Mouse (Mus musculus) myocyte (in vitro differentiated cells): ENCODE measurements at regions not wholly inside any gene's neighbourhood (a gene's known extent, or its start where the extent isn't known, plus 50 kb on each side); places are given as distances from the start of the nearest gene placed in this dataset.

Experiments used
- H3K27me3 ChIP-seq: one replicate; pipeline ENCODE4 v1.6.1; 2011; ENCODE audit not compliant: control insufficient read depth, insufficient read depth, insufficient read length
- H3K36me3 ChIP-seq: one replicate; pipeline ENCODE4 v1.6.1; 2011; ENCODE audit not compliant: control insufficient read depth, insufficient read depth
- H3K4me2 ChIP-seq: one replicate; pipeline ENCODE4 v1.6.1; 2011; ENCODE audit warnings: low read depth, control low read depth
- H3K4me3 ChIP-seq: one replicate; pipeline ENCODE4 v1.5.1; 2011; ENCODE audit warnings: mild to moderate bottlenecking, control low read depth, moderate library complexity
- H3K79me2 ChIP-seq: one replicate; pipeline ENCODE4 v1.6.1; 2011; ENCODE audit not compliant: control insufficient read depth, insufficient read depth
- H3ac ChIP-seq: one replicate; pipeline ENCODE4 v1.6.1; 2011; ENCODE audit not compliant: control insufficient read depth, insufficient read length
- CEBPB ChIP-seq: IDR thresholded peaks from 2 replicates; pipeline ENCODE4 v1.6.1; 2011; ENCODE audit warnings: mild to moderate bottlenecking, moderate library complexity; ENCODE audit not compliant: poor library complexity, insufficient read depth, severe bottlenecking
- E2F4 ChIP-seq: IDR thresholded peaks from one replicate; pipeline ENCODE4 v1.6.1; 2011; ENCODE audit warnings: mild to moderate bottlenecking, control low read depth, moderate library complexity; ENCODE audit not compliant: insufficient read depth
- MAX ChIP-seq: IDR thresholded peaks from one replicate; pipeline ENCODE4 v1.6.1; 2011; ENCODE audit warnings: low read depth, mild to moderate bottlenecking, control low read depth
- MYOD1 ChIP-seq, 3 experiments: IDR thresholded peaks; one replicate each; pipeline ENCODE4 v1.6.1; 2011; ENCODE audit warnings: control low read depth in 2 of 3, low read depth in 2 of 3, mild to moderate bottlenecking in 2 of 3, moderate library complexity in 1 of 3; ENCODE audit not compliant: insufficient read length in 2 of 3, control insufficient read depth in 1 of 3
- MYOG ChIP-seq, 3 experiments: IDR thresholded peaks; one replicate each; pipeline ENCODE4 v1.6.1; 2011; ENCODE audit warnings: control low read depth in 2 of 3, low read depth in 2 of 3, mild to moderate bottlenecking in 2 of 3; ENCODE audit not compliant: insufficient read length in 2 of 3, control insufficient read depth in 1 of 3, insufficient read depth in 1 of 3
- POLR2A ChIP-seq: IDR thresholded peaks from one replicate; pipeline ENCODE4 v1.6.1; 2011; ENCODE audit warnings: low read depth, mild to moderate bottlenecking, control low read depth, moderate library complexity; ENCODE audit not compliant: insufficient read length
- POLR2AphosphoS2 ChIP-seq: IDR thresholded peaks from one replicate; pipeline ENCODE4 v1.6.1; 2011; ENCODE audit warnings: low read depth, control low read depth; ENCODE audit not compliant: insufficient read length
- REST ChIP-seq: IDR thresholded peaks from one replicate; pipeline ENCODE4 v1.6.1; 2011; ENCODE audit warnings: mild to moderate bottlenecking, control low read depth, moderate library complexity; ENCODE audit not compliant: insufficient read depth, insufficient read length
- SRF ChIP-seq: IDR thresholded peaks from one replicate; pipeline ENCODE4 v1.6.1; 2011; ENCODE audit warnings: low read depth; ENCODE audit not compliant: control insufficient read depth, insufficient read length
- TCF12 ChIP-seq: IDR thresholded peaks from one replicate; pipeline ENCODE4 v1.6.1; 2011; ENCODE audit warnings: mild to moderate bottlenecking, control low read depth; ENCODE audit not compliant: poor library complexity, insufficient read depth, severe bottlenecking
- TCF3 ChIP-seq: IDR thresholded peaks from one replicate; pipeline ENCODE4 v1.6.1; 2011; ENCODE audit warnings: low read depth, control low read depth; ENCODE audit not compliant: insufficient read length
- USF1 ChIP-seq: IDR thresholded peaks from one replicate; pipeline ENCODE4 v1.6.1; 2011; ENCODE audit warnings: low read depth, mild to moderate bottlenecking, control low read depth, moderate library complexity

DNA sequence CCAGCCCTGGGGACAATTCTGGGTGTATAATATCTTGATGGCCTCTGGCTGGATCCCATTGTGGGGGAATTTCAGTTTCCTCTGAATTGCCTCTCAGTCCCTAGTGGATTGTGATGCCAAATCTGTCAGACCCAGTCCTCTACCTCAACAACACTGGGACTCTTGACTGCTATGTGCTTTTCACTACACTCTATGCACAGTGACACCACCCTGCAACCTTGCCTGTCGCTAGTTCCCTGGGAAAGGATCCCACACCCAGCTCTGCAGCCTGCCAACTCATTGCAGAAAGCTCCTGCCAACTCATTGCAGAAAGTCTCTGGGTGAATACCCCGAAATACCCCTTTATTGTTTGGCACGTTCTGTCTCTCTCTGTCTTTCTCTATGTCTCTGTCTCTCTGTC, 174.6 kb downstream of the Cth start:
- Histone ChIP-seq H3K27me3 (no peaks in the 10 kb centered on the region), H3ac (no peak overlapping the region), H3K79me2 (no peaks in the 10 kb centered on the region), H3K36me3 (no peaks in the 10 kb centered on the region), H3K4me3 (no peak overlapping the region), H3K4me2 (no peak overlapping the region)
- TF ChIP-seq MAX = no peak
- no peak for TF ChIP-seq CEBPB

DNA sequence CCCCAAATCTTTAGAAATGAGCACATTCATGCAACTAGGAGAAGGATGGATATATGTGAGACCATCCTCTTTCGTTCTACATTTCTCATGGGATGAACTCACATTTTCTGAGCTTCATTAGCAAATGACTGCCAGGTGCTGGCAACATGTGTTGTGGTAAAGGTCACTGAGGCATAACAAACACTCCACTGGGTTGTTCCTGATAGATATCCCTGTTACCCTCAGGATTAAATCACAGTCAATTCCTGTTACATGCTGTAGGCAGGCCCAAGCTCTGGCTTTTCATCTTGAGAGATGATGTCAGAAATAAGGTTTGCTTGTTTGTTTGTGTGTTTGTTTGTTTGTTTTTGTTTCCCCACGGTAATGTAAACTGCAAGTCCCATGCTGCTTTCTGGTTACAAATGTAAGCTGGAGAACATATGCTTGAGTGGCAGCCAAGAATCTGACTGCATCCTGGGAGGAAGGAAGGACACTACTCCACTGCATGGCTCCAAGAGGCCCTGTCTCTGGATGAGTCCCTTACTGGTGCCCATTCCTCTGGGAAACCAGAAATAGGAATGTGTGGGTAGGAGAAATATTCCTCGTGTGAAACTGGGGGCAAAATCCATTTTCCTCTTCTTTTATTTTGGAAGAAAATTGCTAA, 176.4 kb downstream of the Cth start:
- Histone ChIP-seq H3K36me3 (no peaks in the 10 kb centered on the region), H3K4me2 (no peak overlapping the region), H3K4me3 (no peak overlapping the region), H3K79me2 (no peaks in the 10 kb centered on the region), H3K27me3 (no peaks in the 10 kb centered on the region), H3ac (no peak overlapping the region)
- TF ChIP-seq POLR2A (no peak), CEBPB (no peak), TCF12 (no peak), USF1 (no peak), E2F4 (no peak), MAX (no peak), MYOD1 (IDR thresholded peaks at IDR 0.05; ENCODE audit: control insufficient read depth in 1 of 3, insufficient read length in 2 of 3, low read depth in 2 of 3) (no peak), POLR2AphosphoS2 (no peak), REST (no peak), SRF (no peak), MYOG (IDR thresholded peaks at IDR 0.05; ENCODE audit: control insufficient read depth in 1 of 3, insufficient read depth in 1 of 3, insufficient read length in 2 of 3, low read depth in 2 of 3) (no peak), TCF3 (no peak)

DNA sequence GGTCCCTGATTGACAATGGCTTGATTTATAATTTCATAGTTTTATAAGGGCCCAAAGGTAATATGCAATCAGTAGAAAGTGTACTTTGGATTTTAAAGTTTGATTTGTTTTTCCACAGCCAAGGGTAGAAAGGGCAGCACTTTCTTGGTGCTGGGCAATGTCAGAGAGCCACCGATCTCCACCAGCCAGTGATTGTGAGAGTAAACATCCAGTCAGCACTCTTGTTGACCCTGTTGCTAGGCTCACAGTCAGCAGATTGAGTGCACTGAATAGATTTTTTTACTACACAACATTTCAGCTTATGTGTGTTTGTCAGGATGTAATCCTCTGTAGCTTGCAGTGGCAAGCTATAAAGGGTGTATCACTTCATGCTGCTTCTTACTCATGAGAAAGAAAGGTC, 176.3 kb downstream of the Ptger3 start:
- TF ChIP-seq TCF12 (no peak), CEBPB (no peak), MYOG (IDR thresholded peaks at IDR 0.05; ENCODE audit: control insufficient read depth in 1 of 3, insufficient read depth in 1 of 3, insufficient read length in 2 of 3, low read depth in 2 of 3) (no peak)
- H3K4me2 ChIP-seq = no peak overlapping the region
- no peaks in the 10 kb centered on the region for H3K36me3 ChIP-seq
- no peaks in the 10 kb centered on the region for H3K79me2 ChIP-seq
- no peaks in the 10 kb centered on the region for H3K27me3 ChIP-seq
- H3ac ChIP-seq = no peak overlapping the region
- H3K4me3 ChIP-seq = no peak overlapping the region

DNA sequence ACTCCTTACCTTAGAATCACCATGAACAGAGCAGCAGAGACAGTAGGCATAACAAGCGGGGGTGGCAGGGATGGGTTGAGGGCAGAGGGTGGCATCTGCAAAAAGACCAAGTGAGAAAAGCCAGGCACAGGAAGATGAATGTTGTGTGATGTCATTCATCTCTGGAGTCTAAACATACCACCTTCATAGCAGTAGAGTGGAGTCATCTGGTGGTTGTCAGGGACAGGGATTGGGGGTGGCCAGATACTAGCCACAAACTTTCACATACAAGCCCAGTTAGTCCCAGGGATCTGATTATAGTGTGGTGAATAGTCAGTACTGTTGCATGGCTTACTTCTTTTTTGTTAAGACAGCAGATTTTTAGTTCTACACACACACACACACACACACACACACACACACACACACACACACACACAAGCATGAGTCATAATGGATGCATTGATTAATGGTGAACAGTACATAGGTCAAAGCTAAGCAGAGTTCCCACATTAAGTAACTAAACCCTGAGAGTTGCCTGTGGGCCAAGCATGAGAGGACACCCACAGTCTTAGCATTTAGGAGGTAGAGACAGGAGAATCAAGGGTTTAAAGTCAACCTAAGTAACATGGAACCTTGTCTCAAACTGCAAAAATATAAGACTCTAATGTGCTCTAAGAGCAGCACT, 173.1 kb downstream of the Ptger3 start:
- H3ac ChIP-seq = no peak overlapping the region
- no peaks in the 10 kb centered on the region for H3K27me3 ChIP-seq
- no peak overlapping the region for H3K4me2 ChIP-seq
- no peak overlapping the region for H3K4me3 ChIP-seq
- H3K36me3 ChIP-seq = no peaks in the 10 kb centered on the region
- TF ChIP-seq SRF = no peak
- TF ChIP-seq TCF3 = no peak
- TF ChIP-seq MYOD1 (IDR thresholded peaks at IDR 0.05; ENCODE audit: control insufficient read depth in 1 of 3, insufficient read length in 2 of 3, low read depth in 2 of 3) = no peak
- TF ChIP-seq USF1 = no peak
- TF ChIP-seq MYOG (IDR thresholded peaks at IDR 0.05; ENCODE audit: control insufficient read depth in 1 of 3, insufficient read depth in 1 of 3, insufficient read length in 2 of 3, low read depth in 2 of 3) = no peak
- TF ChIP-seq POLR2A = no peak
- no peaks in the 10 kb centered on the region for H3K79me2 ChIP-seq

DNA sequence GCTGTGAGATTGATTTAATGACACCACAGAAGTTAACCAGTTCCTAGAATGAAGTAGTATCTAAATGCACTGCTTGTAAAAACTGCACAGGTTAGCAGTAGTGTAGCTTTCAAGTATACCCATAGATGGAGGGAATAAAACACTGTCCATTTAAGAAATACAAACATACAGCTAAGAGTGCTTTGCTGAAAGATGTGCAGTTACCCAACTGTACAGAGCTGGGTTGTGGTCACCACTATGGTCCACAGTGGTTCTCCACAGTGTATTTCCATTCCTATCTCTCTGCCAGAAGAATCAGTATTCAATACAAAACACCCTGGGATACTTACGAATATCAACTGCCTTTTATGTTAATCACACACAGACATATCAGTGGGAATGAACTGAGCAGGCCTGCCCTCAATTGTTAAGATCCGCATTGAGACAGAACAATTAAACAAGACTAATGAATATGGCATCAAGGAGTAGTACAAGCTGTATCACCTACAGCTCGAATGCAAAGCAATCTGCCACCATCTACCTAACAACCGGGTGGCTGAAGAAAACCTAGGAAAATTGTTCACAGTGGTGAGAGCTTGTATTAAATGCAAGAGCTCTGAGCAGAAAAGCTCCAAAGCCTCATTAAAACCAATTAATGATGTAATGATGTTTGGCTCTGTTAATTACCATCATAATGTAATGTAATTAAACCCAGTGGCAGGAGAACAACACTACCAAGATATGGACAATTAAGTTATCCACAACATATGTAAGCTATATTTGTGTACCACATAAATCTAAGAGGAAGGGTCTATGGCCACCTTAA, 165.6 kb downstream of the Ptger3 start:
- no peak overlapping the region for H3K4me3 ChIP-seq

More for the DNA sequence above, 165.6 kb downstream of the Ptger3 start:
- no peak overlapping the region for H3ac ChIP-seq
- no peaks in the 10 kb centered on the region for H3K27me3 ChIP-seq
- no peak overlapping the region for H3K4me2 ChIP-seq
- H3K36me3 ChIP-seq = no peaks in the 10 kb centered on the region
- H3K79me2 ChIP-seq = no peaks in the 10 kb centered on the region
- TF ChIP-seq USF1 = no peak
